Mouse (Mus musculus) limb, embryonic 14.5 days (tissue): ENCODE results near the gene Nphp1. TPM values are rescaled to one million over a fixed set of nuclear protein-coding genes. Genes with fewer than 3 reads are reported as not detected.

Experiments
- ATAC-seq: fragments of 200-750 bp; cut with Nextera tagmentation; 2 replicates; pipeline ENCODE4 v1.8.0; 2017; ENCODE audit warnings: low read depth, moderate number of reproducible peaks, moderate TSS enrichment; ENCODE audit not compliant: low FRiP score
- DNase-seq: peaks from one replicate; pipeline ENCODE4 v3.0.0-alpha.2; 2015; ENCODE audit warnings: low spot score
- H3K27ac ChIP-seq: fragments of 300-500 bp; sonication (generic); replicated peaks from 2 replicates; pipeline ENCODE4 v1.5.1; 2014; ENCODE audit warnings: low read depth, mild to moderate bottlenecking, low read length, moderate library complexity, mixed read lengths
- H3K27me3 ChIP-seq: fragments of 300-500 bp; sonication (generic); 2 replicates; pipeline ENCODE4 v1.6.1; 2014; ENCODE audit warnings: low read length, mixed read lengths; ENCODE audit not compliant: control insufficient read depth, insufficient read depth
- H3K36me3 ChIP-seq: fragments of 300-500 bp; sonication (generic); 2 replicates; pipeline ENCODE4 v1.6.1; 2014; ENCODE audit warnings: mild to moderate bottlenecking, low read length, moderate library complexity, mixed read lengths; ENCODE audit not compliant: control insufficient read depth, insufficient read depth
- H3K4me1 ChIP-seq: fragments of 300-500 bp; sonication (generic); 2 replicates; pipeline ENCODE4 v1.6.1; 2014; ENCODE audit warnings: antibody characterized with exemption, low read length, mixed read lengths; ENCODE audit not compliant: control insufficient read depth, insufficient read depth
- H3K4me2 ChIP-seq: fragments of 300-500 bp; sonication (generic); replicated peaks from 2 replicates; pipeline ENCODE4 v1.6.1; 2014; ENCODE audit warnings: low read depth, mild to moderate bottlenecking, low read length, moderate library complexity; ENCODE audit not compliant: severe bottlenecking
- H3K4me3 ChIP-seq: fragments of 300-500 bp; sonication (generic); replicated peaks from 2 replicates; pipeline ENCODE4 v1.5.1; 2014; ENCODE audit warnings: low read length
- H3K9ac ChIP-seq: fragments of 300-500 bp; sonication (generic); 2 replicates; pipeline ENCODE4 v1.6.1; 2014; ENCODE audit warnings: mild to moderate bottlenecking, low read depth, low read length, moderate library complexity; ENCODE audit not compliant: severe bottlenecking
- H3K9me3 ChIP-seq: fragments of 300-500 bp; sonication (generic); 2 replicates; pipeline ENCODE4 v1.6.1; 2016; ENCODE audit warnings: low read length; ENCODE audit not compliant: control insufficient read depth
- POLR2A ChIP-seq: fragments of 200-500 bp; IDR thresholded peaks from 2 replicates; pipeline ENCODE4 v1.8.0; 2012; ENCODE audit warnings: inconsistent platforms, mild to moderate bottlenecking, moderate library complexity, borderline replicate concordance; ENCODE audit not compliant: insufficient read depth, insufficient read length; ENCODE audit errors: extremely low read depth
- WGBS: fragments of 180-500 bp; shearing (Covaris S2); extraction: QIAGEN DNeasy Blood & Tissue Kit; methylation state at CpG from one replicate; pipeline ENCODE4 v1.1.7; 2014; 5-methylcytosine and 5-hydroxymethylcytosine counted together
- polyA plus RNA-seq, 2 experiments: library from polyadenylated mRNA; depleted of rRNA in 1 of 2; stranded (reverse) in 1 of 2; unstranded in 1 of 2; fragments of >200 nt; fragmentation: Nextera tagmentation in 1 of 2; extraction: Ambion mirVana in 1 of 2; gene quantifications; 2 replicates each; pipeline versions ENCODE4 v1.2.1 to v1.2.3; 2012 to 2014

The Nphp1 gene
- polyA plus RNA-seq, 2 experiments, result 23.4 to 27.8 TPM

- Histone ChIP-seq H3K4me2 (no peak overlapping the region), H3K4me1 (peaks cover 8% of the 10 kb centered on the region; the same call in 1 of the 2 replicates), H3K4me3 (no peak overlapping the region), H3K27me3 (no peaks in the 10 kb centered on the region), H3K36me3 (no peaks in the 10 kb centered on the region), H3K9me3 (no peaks in the 10 kb centered on the region), H3K27ac (no peak overlapping the region), H3K9ac (no peak overlapping the region)
- no peak for DNase-seq
- TF ChIP-seq POLR2A, result no peak
- 49% methylated on average over 3 of the region's 3 CpGs for WGBS
- no peak for ATAC-seq
Observed at GRCm38 (mm10) chr2:127714726-127715125, 74.0 kb downstream of the Nphp1 start.

GRCm38 (mm10) chr2:127708792-127709191, 79.9 kb downstream of the Nphp1 start:
- Histone ChIP-seq H3K4me1 (no peaks in the 10 kb centered on the region; the same call in 1 of the 2 replicates), H3K27ac (no peak overlapping the region), H3K27me3 (no peaks in the 10 kb centered on the region), H3K4me3 (no peak overlapping the region), H3K9ac (no peak overlapping the region), H3K36me3 (no peaks in the 10 kb centered on the region), H3K9me3 (no peaks in the 10 kb centered on the region), H3K4me2 (no peak overlapping the region)
- ATAC-seq, result no peak
- no peak for TF ChIP-seq POLR2A
- no peak for DNase-seq
- 72% methylated on average over 3 of the region's 3 CpGs for WGBS

- WGBS, result 36% methylated on average over 3 of the region's 3 CpGs
Observed at GRCm38 (mm10) chr2:127708060-127708459, 80.6 kb downstream of the Nphp1 start.

GRCm38 (mm10) chr2:127705267-127705666, 83.4 kb downstream of the Nphp1 start:
- Histone ChIP-seq H3K36me3 (no peaks in the 10 kb centered on the region), H3K27me3 (no peaks in the 10 kb centered on the region), H3K27ac (no peak overlapping the region), H3K4me1 (no peaks in the 10 kb centered on the region), H3K9ac (no peak overlapping the region), H3K4me2 (no peak overlapping the region), H3K9me3 (no peaks in the 10 kb centered on the region), H3K4me3 (no peak overlapping the region)
- no peak for TF ChIP-seq POLR2A
- DNase-seq (no peak), ATAC-seq (no peak)
- 89% methylated on average over 6 of the region's 6 CpGs for WGBS

More at GRCm38 (mm10) chr2:127708060-127708459, 80.6 kb downstream of the Nphp1 start:
- DNase-seq, result no peak
- ATAC-seq, result no peak
- Histone ChIP-seq H3K9ac (no peak overlapping the region), H3K36me3 (no peaks in the 10 kb centered on the region), H3K27ac (no peak overlapping the region), H3K4me2 (no peak overlapping the region), H3K9me3 (no peaks in the 10 kb centered on the region), H3K4me3 (no peak overlapping the region), H3K4me1 (no peaks in the 10 kb centered on the region), H3K27me3 (no peaks in the 10 kb centered on the region)
- no peak for TF ChIP-seq POLR2A

Other genes with a start within 250 kb of the Nphp1 start
- gene Prom2, start 247.4 kb downstream of the Nphp1 start, polyA plus RNA-seq (2012; rRNA removed), result 10.3 and 10.6 TPM in 2 replicates
- 9.3 and 9.5 TPM in 2 replicates for gene Prom2, start 247.4 kb downstream of the Nphp1 start, polyA plus RNA-seq (2014; fragmentation: Nextera tagmentation; extraction: Ambion mirVana)
- 6.2 and 7.3 TPM in 2 replicates for gene Zfp661, start 201.8 kb downstream of the Nphp1 start, polyA plus RNA-seq (2012; rRNA removed)
- gene Zfp661, start 201.8 kb downstream of the Nphp1 start, polyA plus RNA-seq (2014; fragmentation: Nextera tagmentation; extraction: Ambion mirVana), result 5.0 TPM in 2 replicates
- gene Mrps5, start 201.7 kb downstream of the Nphp1 start, polyA plus RNA-seq (2012; rRNA removed), result 92.0 and 102 TPM in 2 replicates
- 118 and 123 TPM in 2 replicates for gene Mrps5, start 201.7 kb downstream of the Nphp1 start, polyA plus RNA-seq (2014; fragmentation: Nextera tagmentation; extraction: Ambion mirVana)
- gene Mal, start 132.2 kb downstream of the Nphp1 start, polyA plus RNA-seq (2012; rRNA removed), result 1.1 and 2.5 TPM in 2 replicates
- 6.9 and 12.5 TPM in 2 replicates for gene Mal, start 132.2 kb downstream of the Nphp1 start, polyA plus RNA-seq (2014; fragmentation: Nextera tagmentation; extraction: Ambion mirVana)
- gene Mall, start 59.0 kb downstream of the Nphp1 start, polyA plus RNA-seq (2012; rRNA removed), result 16.5 and 16.8 TPM in 2 replicates
- 26.4 and 30.4 TPM in 2 replicates for gene Mall, start 59.0 kb downstream of the Nphp1 start, polyA plus RNA-seq (2014; fragmentation: Nextera tagmentation; extraction: Ambion mirVana)
- gene Mtln, start 3.6 kb upstream of the Nphp1 start, polyA plus RNA-seq (2012; rRNA removed), result 43.1 and 57.9 TPM in 2 replicates
- gene Mtln, start 3.6 kb upstream of the Nphp1 start, polyA plus RNA-seq (2014; fragmentation: Nextera tagmentation; extraction: Ambion mirVana), result 38.3 and 44.8 TPM in 2 replicates
- gene Bub1, start 43.0 kb upstream of the Nphp1 start, polyA plus RNA-seq (2012; rRNA removed), result 22.0 and 28.4 TPM in 2 replicates
- gene Bub1, start 43.0 kb upstream of the Nphp1 start, polyA plus RNA-seq (2014; fragmentation: Nextera tagmentation; extraction: Ambion mirVana), result 17.3 and 22.2 TPM in 2 replicates
- 0.04 and 0.13 TPM in 2 replicates for gene Acoxl, start 50.0 kb upstream of the Nphp1 start, polyA plus RNA-seq (2012; rRNA removed)
- gene Acoxl, start 50.0 kb upstream of the Nphp1 start, polyA plus RNA-seq (2014; fragmentation: Nextera tagmentation; extraction: Ambion mirVana), result 0.12 TPM in 1 of 2 replicates, not detected in the other